Mouse (Mus musculus): ENCODE data around the gene Nr3c2. TPM values are rescaled to one million over a fixed set of nuclear protein-coding genes. Genes with fewer than 3 reads are reported as not detected.
A peak's percentile ranks its signal among the peaks of the same experiment; 100 is the strongest.

Gene Nr3c2
- total RNA-seq, 4 experiments from 2014 or later, result 20.8 to 37.4 (median 29.7) TPM

GRCm38 (mm10) chr8:77055492-77056021, 156.3 kb downstream of the Nr3c2 start:
- no peak for DNase-seq (ENCODE audit: low spot score)

- no peak for DNase-seq (ENCODE audit: low spot score)
These were observed 157.6 kb downstream of the Nr3c2 start for GRCm38 (mm10) chr8:77056853-77057252.

- no peak for DNase-seq (ENCODE audit: low spot score)
These were observed 183.4 kb downstream of the Nr3c2 start for GRCm38 (mm10) chr8:77082687-77083086.

GRCm38 (mm10) chr8:77086036-77086435, 186.8 kb downstream of the Nr3c2 start:
- DNase-seq (ENCODE audit: low spot score), result no peak

GRCm38 (mm10) chr8:77096721-77097120, 197.5 kb downstream of the Nr3c2 start:
- DNase-seq (ENCODE audit: low spot score), result no peak

- no peak for DNase-seq (ENCODE audit: low spot score)
These were observed 198.9 kb downstream of the Nr3c2 start for GRCm38 (mm10) chr8:77098101-77098500.

GRCm38 (mm10) chr8:77100370-77100769, 201.1 kb downstream of the Nr3c2 start:
- DNase-seq (ENCODE audit: low spot score), result no peak

- no peak for DNase-seq (ENCODE audit: low spot score)
These were observed 203.6 kb downstream of the Nr3c2 start for GRCm38 (mm10) chr8:77102879-77103278.

GRCm38 (mm10) chr8:77112719-77113118, 213.5 kb downstream of the Nr3c2 start:
- no peak for DNase-seq (ENCODE audit: low spot score)

- DNase-seq (ENCODE audit: low spot score), result no peak
These were observed 215.5 kb downstream of the Nr3c2 start for GRCm38 (mm10) chr8:77114769-77115168.

GRCm38 (mm10) chr8:77116419-77117079, 217.3 kb downstream of the Nr3c2 start:
- DNase-seq (ENCODE audit: low spot score), result no peak

- no peak for DNase-seq (ENCODE audit: low spot score)
These were observed 221.7 kb downstream of the Nr3c2 start for GRCm38 (mm10) chr8:77120810-77121570.

GRCm38 (mm10) chr8:77121571-77121890, 222.3 kb downstream of the Nr3c2 start:
- no peak for DNase-seq (ENCODE audit: low spot score)

GRCm38 (mm10) chr8:77122300-77122699, 223.1 kb downstream of the Nr3c2 start:
- peak; percentile 68 for DNase-seq (ENCODE audit: low spot score)

GRCm38 (mm10) chr8:77125777-77126176, 226.5 kb downstream of the Nr3c2 start:
- no peak for DNase-seq (ENCODE audit: low spot score)

- no peak for DNase-seq (ENCODE audit: low spot score)
These were observed 228.8 kb downstream of the Nr3c2 start for GRCm38 (mm10) chr8:77128006-77128405.

- DNase-seq (ENCODE audit: low spot score), result peak; percentile 86
These were observed 233.8 kb downstream of the Nr3c2 start for GRCm38 (mm10) chr8:77132903-77133637.

GRCm38 (mm10) chr8:77133797-77134385, 234.6 kb downstream of the Nr3c2 start:
- no peak for DNase-seq (ENCODE audit: low spot score)

- DNase-seq (ENCODE audit: low spot score), result no peak
These were observed 246.0 kb downstream of the Nr3c2 start for GRCm38 (mm10) chr8:77145285-77145684.

GRCm38 (mm10) chr8:77154496-77154895, 255.3 kb downstream of the Nr3c2 start:
- DNase-seq (ENCODE audit: low spot score), result peak; percentile 33

- no peak for DNase-seq (ENCODE audit: low spot score)
These were observed 270.1 kb downstream of the Nr3c2 start for GRCm38 (mm10) chr8:77169320-77169719.
